In genomic region chr12:101028247-101028953, GRCm38 (mm10) we compare ENCODE assay signal across 8 mouse cellular contexts. TPM values are rescaled to one million over a fixed set of nuclear protein-coding genes. Genes with fewer than 3 reads are reported as not detected.
A peak's percentile ranks its signal among the peaks of the same experiment; 100 is the strongest.
DNase-seq lines count a peak whose midpoint lies in the region; ATAC-seq and TF ChIP-seq lines count a peak whose summit lies in the region.

No protein-coding gene starts in this region.

- WGBS in thymus, adult 2 months, result under 1% methylated on average over 67 of the region's 67 CpGs
- WGBS in intestine, embryonic 14.5 days, result under 1% methylated on average over 60 of the region's 67 CpGs

- DNase-seq in gastrocnemius, adult 2 months, result peak; percentile 50
- DNase-seq in gastrocnemius, postnatal 25 days, result no peak
- DNase-seq in thymus, adult 2 months, result peak; percentile 67
- DNase-seq in thymus, postnatal 25 days, result no peak
- DNase-seq in intestine, embryonic 14.5 days (ENCODE audit: low spot score), result peak; percentile 78
- DNase-seq in right cerebral cortex, postnatal 25 days, result no peak
- no peak for DNase-seq in adrenal gland, adult 2 months

- H3K4me3 ChIP-seq in gastrocnemius, adult 2 months, result peak overlapping the region; percentile 82
- H3K4me3 ChIP-seq in thymus, adult 2 months (ENCODE audit: control insufficient read depth, insufficient read depth, low read length), result peak overlapping the region; percentile 85
- peak overlapping the region; percentile 76 for H3K4me3 ChIP-seq in intestine, embryonic 14.5 days (ENCODE audit: low read depth, low read length)

- H3K27ac ChIP-seq in gastrocnemius, adult 2 months, result peak overlapping the region; percentile 94
- peak overlapping the region; percentile 71 for H3K27ac ChIP-seq in thymus, adult 2 months (ENCODE audit: control insufficient read depth, insufficient read depth, low read length)
- H3K27ac ChIP-seq in intestine, embryonic 14.5 days (ENCODE audit: low read depth), result peak overlapping the region; percentile 64

- TF ChIP-seq CTCF in gastrocnemius, adult 2 months (IDR thresholded peaks at IDR 0.05), result no peak
- TF ChIP-seq CTCF in thymus, adult 2 months (IDR thresholded peaks at IDR 0.05; ENCODE audit: borderline replicate concordance, control insufficient read depth, extremely low read depth, insufficient read depth, low read length, poor library complexity), result peak; percentile 63; the same call in 1 of the 2 replicates

- no peaks in the 10 kb centered on the region for H3K27me3 ChIP-seq in thymus, adult 2 months (ENCODE audit: control insufficient read depth, insufficient read depth, low read length)
- 0 out of 2 replicates have a peak, but pooled peaks cover 12% of the 10 kb centered on the region for H3K27me3 ChIP-seq in intestine, embryonic 14.5 days (replicated peaks; ENCODE audit: control insufficient read depth, insufficient read depth, low read length)

- ATAC-seq in intestine, embryonic 14.5 days (replicated peaks; ENCODE audit: low FRiP score, low TSS enrichment, low read depth), result peak; percentile 44
- ATAC-seq in monocyte, adult 5-6 weeks (replicated peaks; ENCODE audit: insufficient number of reproducible peaks, low FRiP score, low TSS enrichment, poor library complexity, severe bottlenecking), result 0 out of 2 replicates have a peak, but pooled peaks have one; percentile 4

- peak overlapping the region; percentile 84 for H3K4me2 ChIP-seq in intestine, embryonic 14.5 days (ENCODE audit: low read length)

- H3K9me3 ChIP-seq in intestine, embryonic 14.5 days (ENCODE audit: control insufficient read depth, low read length), result no peaks in the 10 kb centered on the region

- H3K9ac ChIP-seq in intestine, embryonic 14.5 days (ENCODE audit: low read length), result peak overlapping the region; percentile 60

- peaks cover 27% of the 10 kb centered on the region for H3K4me1 ChIP-seq in thymus, adult 2 months (replicated peaks; ENCODE audit: control insufficient read depth, insufficient read depth, low read length)
- H3K4me1 ChIP-seq in intestine, embryonic 14.5 days (replicated peaks; ENCODE audit: control insufficient read depth, insufficient read depth, low read length), result 0 out of 2 replicates have a peak, but pooled peaks cover 4% of the 10 kb centered on the region

- intact Hi-C loops in gastrocnemius, adult 2 months (cut with DNase I), result no loop called here

- no peaks in the 10 kb centered on the region for H3K36me3 ChIP-seq in thymus, adult 2 months (ENCODE audit: control insufficient read depth, insufficient read depth, low read length)
- no peaks in the 10 kb centered on the region for H3K36me3 ChIP-seq in intestine, embryonic 14.5 days (ENCODE audit: control insufficient read depth, insufficient read depth, low read length)

- TF ChIP-seq POLR2A in thymus, adult 2 months (IDR thresholded peaks at IDR 0.05; ENCODE audit: control insufficient read depth, extremely low read depth, insufficient read depth, low read length, poor library complexity), result peak; percentile 76

RNA-seq across cellular contexts. Expression of gene Ccdc88c, which starts 0.5 kb away (rescaled TPM):
- 10 to 100 TPM; 28.4 to 34.7 TPM for total RNA-seq in gastrocnemius, adult 2 months (2021)
- 10 to 100 TPM; 25.1 to 32.3 TPM for total RNA-seq in gastrocnemius, postnatal 25 days (2021)
- polyA plus RNA-seq in thymus, adult 2 months (2012; rRNA removed), result 75.0 and 87.7 TPM in 2 replicates
- polyA plus RNA-seq in intestine, embryonic 14.5 days (2014; fragmentation: Nextera tagmentation; extraction: Ambion mirVana), result 14.5 and 15.2 TPM in 2 replicates
- total RNA-seq in monocyte, adult 5-6 weeks (2017), result 350 to 541 TPM (median 365 TPM) in 3 replicates
- total RNA-seq in adrenal gland, adult 2 months (2021), result 1 to 10 TPM; 1.8 to 2.2 TPM
- 1.3 and 1.5 TPM in 2 replicates for polyA plus RNA-seq in adrenal gland, adult 2 months (2012; rRNA removed)

RNA-seq across cellular contexts. Expression of gene Ppp4r3a, which starts 55.1 kb away (rescaled TPM):
- 10 to 100 TPM; 19.9 to 20.6 TPM for total RNA-seq in gastrocnemius, adult 2 months (2021)
- 10 to 100 TPM; 14.2 to 14.4 TPM for total RNA-seq in gastrocnemius, postnatal 25 days (2021)
- 25.6 and 34.9 TPM in 2 replicates for polyA plus RNA-seq in thymus, adult 2 months (2012; rRNA removed)
- 45.5 TPM in 2 replicates for polyA plus RNA-seq in intestine, embryonic 14.5 days (2014; fragmentation: Nextera tagmentation; extraction: Ambion mirVana)
- total RNA-seq in monocyte, adult 5-6 weeks (2017), result 215 to 245 TPM (median 234 TPM) in 3 replicates
- total RNA-seq in adrenal gland, adult 2 months (2021), result 10 to 100 TPM; 42.6 to 74.8 TPM
- polyA plus RNA-seq in adrenal gland, adult 2 months (2012; rRNA removed), result 13.6 and 14.6 TPM in 2 replicates

Comparison
In these comparisons a context has a peak if more than half of its experiments do, and no peak if none do; other contexts are left out.
1. DNase-seq: peak in gastrocnemius, adult 2 months (single experiment), thymus, adult 2 months (single experiment) and intestine, embryonic 14.5 days (single experiment); none in gastrocnemius, postnatal 25 days (single experiment), thymus, postnatal 25 days (single experiment), right cerebral cortex, postnatal 25 days (single experiment) and adrenal gland, adult 2 months (single experiment).
2. Peak in every context shown above with its lines, with median percentiles within 50 percentile points of each other: H3K27ac ChIP-seq and H3K4me3 ChIP-seq.